Mouse (Mus musculus) liver, embryonic 13.5 days (tissue): ENCODE measurements around the gene Ppard. TPM values are rescaled to one million over a fixed set of nuclear protein-coding genes. Genes with fewer than 3 reads are reported as not detected.
"Not testable (repeated sequence)": the region's sequence is repeated elsewhere in the genome, so short reads cannot be mapped to it uniquely, and the experiment has no call there.

Source experiments
- ATAC-seq: fragments of 200-750 bp; cut with Nextera tagmentation; 2 replicates; pipeline ENCODE4 v1.8.0; 2017; ENCODE audit warnings: low read depth, mild to moderate bottlenecking, moderate number of reproducible peaks, moderate library complexity
- DNase-seq: peaks from one replicate; pipeline ENCODE4 v3.0.0; 2022
- H3K27ac ChIP-seq: fragments of 300-500 bp; sonication (generic); 2 replicates; pipeline ENCODE4 v1.5.1; 2015; ENCODE audit warnings: moderate library complexity, mild to moderate bottlenecking, inconsistent platforms
- H3K27me3 ChIP-seq: fragments of 300-500 bp; sonication (generic); 2 replicates; pipeline ENCODE4 v1.6.1; 2015; ENCODE audit warnings: mild to moderate bottlenecking, inconsistent platforms
- H3K36me3 ChIP-seq: fragments of 300-500 bp; sonication (generic); 2 replicates; pipeline ENCODE4 v1.6.1; 2015; ENCODE audit warnings: mild to moderate bottlenecking, inconsistent platforms
- H3K4me1 ChIP-seq: fragments of 300-500 bp; sonication (generic); replicated peaks from 2 replicates; pipeline ENCODE4 v1.6.1; 2015; ENCODE audit warnings: inconsistent platforms
- H3K4me2 ChIP-seq: fragments of 300-500 bp; sonication (generic); 2 replicates; pipeline ENCODE4 v1.6.1; 2015; ENCODE audit warnings: inconsistent platforms, mild to moderate bottlenecking, moderate library complexity
- H3K4me3 ChIP-seq: fragments of 300-500 bp; sonication (generic); replicated peaks from 2 replicates; pipeline ENCODE4 v1.5.1; 2015; ENCODE audit warnings: mild to moderate bottlenecking, inconsistent platforms
- H3K9ac ChIP-seq: fragments of 300-500 bp; sonication (generic); 2 replicates; pipeline ENCODE4 v1.6.1; 2015; ENCODE audit warnings: mild to moderate bottlenecking, inconsistent platforms
- H3K9me3 ChIP-seq: fragments of 300-500 bp; sonication (generic); replicated peaks from 2 replicates; pipeline ENCODE4 v1.6.1; 2016; ENCODE audit warnings: inconsistent platforms
- WGBS: fragments of 180-500 bp; shearing (Covaris S2); methylation state at CpG from one replicate; pipeline ENCODE4 v1.1.7; 2015; ENCODE audit not compliant: insufficient replicate concordance; 5-methylcytosine and 5-hydroxymethylcytosine counted together
- polyA plus RNA-seq: library from polyadenylated mRNA; unstranded; fragments of >200 nt; fragmentation: Nextera tagmentation; extraction: Ambion mirVana; gene quantifications from 2 replicates; pipeline ENCODE4 v1.2.1, GENCODE M21; 2015

Ppard gene
- polyA plus RNA-seq, 1 experiment from 2014 or later: 1.4 TPM

- DNase-seq (no peak), ATAC-seq (no peak)
- H3K9ac ChIP-seq: 0 out of 2 replicates have a peak overlapping the region, but pooled peaks have one; percentile 26
- WGBS: 76% methylated on average over 8 of the region's 8 CpGs
- peak overlapping the region; percentile 61 for H3K27ac ChIP-seq
- H3K4me1 ChIP-seq: peaks cover 56% of the 10 kb centered on the region
- H3K36me3 ChIP-seq: peaks cover 53% of the 10 kb centered on the region
- peak overlapping the region; percentile 10; the same call in 1 of the 2 replicates for H3K4me2 ChIP-seq
- H3K27me3 ChIP-seq: no peaks in the 10 kb centered on the region
- no peak overlapping the region for H3K4me3 ChIP-seq
- H3K9me3 ChIP-seq: no peaks in the 10 kb centered on the region
Observed at GRCm38 (mm10) chr17:28317091-28317490, 84.6 kb downstream of the Ppard start.

GRCm38 (mm10) chr17:28317725-28318124, 85.2 kb downstream of the Ppard start:
- peaks cover 59% of the 10 kb centered on the region for H3K36me3 ChIP-seq

GRCm38 (mm10) chr17:28321700-28322099, 89.2 kb downstream of the Ppard start:
- H3K9me3 ChIP-seq: peaks cover 6% of the 10 kb centered on the region
- ATAC-seq (no peak), DNase-seq (no peak)
- WGBS: 87% methylated on average over 4 of the region's 4 CpGs
- peaks cover 66% of the 10 kb centered on the region for H3K36me3 ChIP-seq
- H3K4me2 ChIP-seq: no peak overlapping the region
- peaks cover 18% of the 10 kb centered on the region for H3K4me1 ChIP-seq
- no peak overlapping the region for H3K4me3 ChIP-seq
- H3K9ac ChIP-seq: no peak overlapping the region
- no peaks in the 10 kb centered on the region for H3K27me3 ChIP-seq
- no peak overlapping the region for H3K27ac ChIP-seq

More at GRCm38 (mm10) chr17:28317725-28318124, 85.2 kb downstream of the Ppard start:
- no peak overlapping the region for H3K9ac ChIP-seq
- H3K4me3 ChIP-seq: no peak overlapping the region
- DNase-seq (peak; percentile 43), ATAC-seq (no peak)
- H3K9me3 ChIP-seq: no peaks in the 10 kb centered on the region
- WGBS: 37% methylated on average over 9 of the region's 9 CpGs
- no peaks in the 10 kb centered on the region for H3K27me3 ChIP-seq
- peaks cover 49% of the 10 kb centered on the region for H3K4me1 ChIP-seq
- H3K27ac ChIP-seq: peak overlapping the region; percentile 61
- H3K4me2 ChIP-seq: peak overlapping the region; percentile 10; the same call in 1 of the 2 replicates

- no peak overlapping the region for H3K4me2 ChIP-seq
- H3K27me3 ChIP-seq: no peaks in the 10 kb centered on the region
- peaks cover 14% of the 10 kb centered on the region for H3K4me1 ChIP-seq
- H3K4me3 ChIP-seq: no peak overlapping the region
- H3K36me3 ChIP-seq: peaks cover 51% of the 10 kb centered on the region
- ATAC-seq (no peak), DNase-seq (no peak)
- no peak overlapping the region for H3K27ac ChIP-seq
- 80% methylated on average over 8 of the region's 8 CpGs for WGBS
- H3K9ac ChIP-seq: no peak overlapping the region
- H3K9me3 ChIP-seq: peaks cover 6% of the 10 kb centered on the region
Observed at GRCm38 (mm10) chr17:28323786-28324185, 91.3 kb downstream of the Ppard start.

GRCm38 (mm10) chr17:28324416-28324815, 91.9 kb downstream of the Ppard start:
- not testable (repeated sequence) for H3K9me3 ChIP-seq, H3K4me3 ChIP-seq, H3K4me2 ChIP-seq, H3K9ac ChIP-seq, H3K27ac ChIP-seq, ATAC-seq, H3K27me3 ChIP-seq, DNase-seq
- 90% methylated on average over 7 of the region's 7 CpGs for WGBS
- Histone ChIP-seq H3K4me1 (peaks cover 18% of the 10 kb centered on the region), H3K36me3 (peaks cover 51% of the 10 kb centered on the region)

GRCm38 (mm10) chr17:28325751-28326150, 93.3 kb downstream of the Ppard start:
- DNase-seq: no peak
- peaks cover 32% of the 10 kb centered on the region for H3K4me1 ChIP-seq
- ATAC-seq: no peak
- H3K27ac ChIP-seq: no peak overlapping the region
- H3K4me2 ChIP-seq: no peak overlapping the region
- H3K27me3 ChIP-seq: no peaks in the 10 kb centered on the region
- H3K9me3 ChIP-seq: peaks cover 6% of the 10 kb centered on the region
- H3K9ac ChIP-seq: no peak overlapping the region
- WGBS: 82% methylated on average over 8 of the region's 8 CpGs
- H3K36me3 ChIP-seq: peaks cover 53% of the 10 kb centered on the region
- H3K4me3 ChIP-seq: no peak overlapping the region

- 0 out of 2 replicates have a peak overlapping the region, but pooled peaks have one; percentile 95 for H3K27ac ChIP-seq
- H3K4me3 ChIP-seq: no peak overlapping the region
- H3K4me2 ChIP-seq: no peak overlapping the region
- H3K4me1 ChIP-seq: peaks cover 42% of the 10 kb centered on the region
- peaks cover 6% of the 10 kb centered on the region for H3K9me3 ChIP-seq
- H3K9ac ChIP-seq: peak overlapping the region; percentile 26; the same call in 1 of the 2 replicates
- 78% methylated on average over 3 of the region's 3 CpGs for WGBS
- H3K36me3 ChIP-seq: peaks cover 60% of the 10 kb centered on the region
- no peaks in the 10 kb centered on the region for H3K27me3 ChIP-seq
- DNase-seq: no peak
- no peak for ATAC-seq
Observed at GRCm38 (mm10) chr17:28326951-28327350, 94.5 kb downstream of the Ppard start.

GRCm38 (mm10) chr17:28327673-28328325, 95.3 kb downstream of the Ppard start:
- ATAC-seq: peak; percentile 33
- H3K27ac ChIP-seq: peak overlapping the region; percentile 95
- DNase-seq: no peak
- peak overlapping the region; percentile 95 for H3K4me2 ChIP-seq
- peaks cover 56% of the 10 kb centered on the region for H3K36me3 ChIP-seq
- H3K4me3 ChIP-seq: peak overlapping the region; percentile 97
- peak overlapping the region; percentile 77 for H3K9ac ChIP-seq
- peaks cover 6% of the 10 kb centered on the region for H3K9me3 ChIP-seq
- 22% methylated on average over 22 of the region's 22 CpGs for WGBS
- no peaks in the 10 kb centered on the region for H3K27me3 ChIP-seq
- H3K4me1 ChIP-seq: peaks cover 51% of the 10 kb centered on the region

GRCm38 (mm10) chr17:28328366-28328928, 95.9 kb downstream of the Ppard start, which contains the start of gene Rpl10a:
TSS of gene Rpl10a (plus strand) at chr17:28328471.
- under 1% methylated on average over 67 of the region's 67 CpGs for WGBS
- Histone ChIP-seq H3K9me3 (peaks cover 6% of the 10 kb centered on the region), H3K9ac (peak within 1 kb of the TSS; percentile 99), H3K4me2 (peak within 1 kb of the TSS; percentile 95), H3K36me3 (peaks cover 56% of the 10 kb centered on the region), H3K4me1 (peaks cover 57% of the 10 kb centered on the region), H3K27me3 (no peaks in the 10 kb centered on the region), H3K27ac (peak within 1 kb of the TSS; percentile 95), H3K4me3 (peak within 1 kb of the TSS; percentile 97)
- peak; percentile 96 for DNase-seq
- peak; percentile 79 for ATAC-seq

GRCm38 (mm10) chr17:28328946-28329345, 96.4 kb downstream of the Ppard start:
- H3K4me1 ChIP-seq: peaks cover 61% of the 10 kb centered on the region
- DNase-seq (peak; percentile 34), ATAC-seq (peak; percentile 25)
- peak overlapping the region; percentile 95 for H3K27ac ChIP-seq
- peak overlapping the region; percentile 95 for H3K4me2 ChIP-seq
- peak overlapping the region; percentile 97 for H3K4me3 ChIP-seq
- WGBS: under 1% methylated on average over 25 of the region's 25 CpGs
- H3K27me3 ChIP-seq: no peaks in the 10 kb centered on the region; the same call in 1 of the 2 replicates
- peaks cover 52% of the 10 kb centered on the region for H3K36me3 ChIP-seq
- H3K9me3 ChIP-seq: peaks cover 6% of the 10 kb centered on the region
- peak overlapping the region; percentile 99 for H3K9ac ChIP-seq

GRCm38 (mm10) chr17:28329503-28330231, 97.2 kb downstream of the Ppard start:
- no peak for ATAC-seq

More at GRCm38 (mm10) chr17:28329503-28330231, 97.2 kb downstream of the Ppard start:
- Histone ChIP-seq H3K9ac (peak overlapping the region; percentile 99), H3K4me2 (peak overlapping the region; percentile 95), H3K9me3 (peaks cover 1% of the 10 kb centered on the region; the same call in 1 of the 2 replicates), H3K27ac (peak overlapping the region; percentile 95), H3K36me3 (peaks cover 45% of the 10 kb centered on the region), H3K4me3 (peak overlapping the region; percentile 97), H3K4me1 (peaks cover 61% of the 10 kb centered on the region), H3K27me3 (no peaks in the 10 kb centered on the region; the same call in 1 of the 2 replicates)
- WGBS: 4% methylated on average over 4 of the region's 4 CpGs
- DNase-seq: no peak
